24 mouse cellular contexts compared by ENCODE assay signal in genomic region chr2:102999153-102999575, GRCm38 (mm10).
A peak's percentile ranks its signal among the peaks of the same experiment; 100 is the strongest.
DNase-seq lines count a peak whose midpoint lies in the region; ATAC-seq and TF ChIP-seq lines count a peak whose summit lies in the region.
"Had no signal": no experiment of that assay in that cellular context is flagged by ENCODE, and none has a peak within 500 bp of the region (broad histone marks: within the 10 kb centered on the region; RNA-seq: fewer than 3 reads in every experiment).

No protein-coding gene starts in this region.

- H3K27ac ChIP-seq in spleen, adult 2 months (ENCODE audit: insufficient read depth, low read length), result no peak overlapping the region
- H3K27ac ChIP-seq in CH12.LX (ENCODE audit: insufficient read depth, low read depth), result peak overlapping the region; percentile 90
- H3K27ac ChIP-seq: hindbrain, postnatal 0 days; limb, embryonic 15.5 days; liver, embryonic 15.5 days; midbrain, embryonic 12.5 days; neural tube, embryonic 12.5 days had no signal

- H3K79me2 ChIP-seq in CH12.LX (replicated peaks; ENCODE audit: control insufficient read depth, extremely low read depth, insufficient read depth, poor library complexity, severe bottlenecking), result no peaks in the 10 kb centered on the region

- ATAC-seq in inflammation-experienced regulatory T-cells, adult 6 months, result peak; percentile 93
- ATAC-seq: forebrain, embryonic 14.5 days; hindbrain, postnatal 0 days had no signal

- no peak for TF ChIP-seq CTCF in spleen, adult 2 months (IDR thresholded peaks at IDR 0.05; ENCODE audit: extremely low read depth, insufficient read depth, insufficient read length, insufficient replicate concordance)
- TF ChIP-seq CTCF in CH12.LX (conservative IDR thresholded peaks at IDR 0.05 in 1 of 2, IDR thresholded peaks at IDR 0.05 in 1 of 2; ENCODE audit: low read depth in 2 of 2, low read length in 2 of 2), result no peak

- TF ChIP-seq RAD21 in CH12.LX (IDR thresholded peaks at IDR 0.05; ENCODE audit: low read depth, low read length), result no peak

- DNase-seq in spleen, adult 2 months (ENCODE audit: low read depth in 1 of 2, low spot score in 2 of 2), result peak; percentile 19 to 34
- DNase-seq in spleen, postnatal 14 days (ENCODE audit: low spot score in 2 of 2), result no peak
- peak; percentile 80 for DNase-seq in CH12.LX (ENCODE audit: extremely low read depth)
- peak; percentile 41 to 48 for DNase-seq in natural killer cell, adult 2 months (ENCODE audit: low spot score in 2 of 2)
- no peak for DNase-seq in c-Kit-positive CD71-positive TER-119-positive erythroid progenitor cells, embryonic 14.5 days (ENCODE audit: low spot score)
- DNase-seq in gastrocnemius, adult 18-20 months (ENCODE audit: low spot score), result no peak
- DNase-seq in cerebellum, adult 8-10 months, result no peak
- DNase-seq: adrenal gland, postnatal 36 days; cerebellum, adult 11 months; cerebellum, postnatal 25 days; kidney, adult 11 months; left cerebral cortex, postnatal 4 days; lung, postnatal 36 days; retina, postnatal 1 day; thymus, postnatal 25 days had no signal

- 8% methylated on average over 6 of the region's 6 CpGs for WGBS in spleen, adult 2 months

- peaks cover 9% of the 10 kb centered on the region for H3K4me1 ChIP-seq in spleen, adult 2 months (ENCODE audit: control insufficient read depth, insufficient read depth, insufficient read length)
- peaks cover 23 to 39% of the 10 kb centered on the region in 2 experiments for H3K4me1 ChIP-seq in CH12.LX (ENCODE audit: control insufficient read depth in 1 of 2, insufficient read depth in 2 of 2)
- H3K4me1 ChIP-seq: liver, embryonic 15.5 days had no signal

- peak; percentile 70 for TF ChIP-seq EP300 in CH12.LX (IDR thresholded peaks at IDR 0.05; ENCODE audit: low read length)

- dilution Hi-C loops in CH12.LX (cut with MboI; ENCODE audit: extremely low pct_ligation_motif_present, extremely low pct_unique_long_range_greater_than_20kb, low sequenced_read_pairs), result no loop called here

- H3K9ac ChIP-seq in CH12.LX (ENCODE audit: insufficient read depth, low read depth), result no peak overlapping the region
- H3K9ac ChIP-seq: limb, embryonic 15.5 days; liver, embryonic 15.5 days; lung, embryonic 15.5 days; midbrain, embryonic 12.5 days; neural tube, embryonic 12.5 days had no signal

- H3K36me3 ChIP-seq in spleen, adult 2 months (ENCODE audit: control insufficient read depth, insufficient read depth, low read length), result no peaks in the 10 kb centered on the region
- H3K36me3 ChIP-seq in CH12.LX (replicated peaks in 1 of 2; ENCODE audit: control insufficient read depth in 1 of 2, insufficient read depth in 1 of 2, low read length in 1 of 2), result no peaks in the 10 kb centered on the region
- H3K36me3 ChIP-seq: limb, embryonic 15.5 days; liver, embryonic 15.5 days; lung, embryonic 15.5 days; midbrain, embryonic 12.5 days; neural tube, embryonic 12.5 days had no signal

- H3K4me3 ChIP-seq in spleen, adult 2 months (ENCODE audit: extremely low read depth, insufficient read depth, insufficient read length), result no peak overlapping the region
- no peak overlapping the region for H3K4me3 ChIP-seq in CH12.LX (replicated peaks in 1 of 3; ENCODE audit: low read depth in 2 of 3, low read length in 2 of 3, poor library complexity in 1 of 3)
- H3K4me3 ChIP-seq: limb, embryonic 15.5 days; liver, embryonic 15.5 days; lung, embryonic 15.5 days; midbrain, embryonic 12.5 days; neural tube, embryonic 12.5 days had no signal

- H3K9me3 ChIP-seq in CH12.LX (replicated peaks; ENCODE audit: low read length), result no peaks in the 10 kb centered on the region
- H3K9me3 ChIP-seq: limb, embryonic 15.5 days; liver, embryonic 15.5 days; lung, embryonic 15.5 days; midbrain, embryonic 12.5 days; neural tube, embryonic 12.5 days had no signal

- in situ Hi-C loops in CH12.LX (cut with MboI; ENCODE audit: low pct_ligation_motif_present, low pct_unique_long_range_greater_than_20kb, low sequenced_read_pairs), result no loop called here

- H3K4me2 ChIP-seq in CH12.LX (ENCODE audit: insufficient read depth, low read depth, poor library complexity, severe bottlenecking), result peak overlapping the region; percentile 86
- H3K4me2 ChIP-seq: heart, embryonic 11.5 days; limb, embryonic 15.5 days; liver, embryonic 15.5 days; lung, embryonic 15.5 days; midbrain, embryonic 12.5 days; neural tube, embryonic 12.5 days had no signal

- no peaks in the 10 kb centered on the region for H3K27me3 ChIP-seq in spleen, adult 2 months (ENCODE audit: control insufficient read depth, insufficient read depth, low read length)
- no peaks in the 10 kb centered on the region for H3K27me3 ChIP-seq in CH12.LX (replicated peaks)
- H3K27me3 ChIP-seq: limb, embryonic 15.5 days; liver, embryonic 15.5 days; lung, embryonic 15.5 days; midbrain, embryonic 12.5 days; neural tube, embryonic 12.5 days had no signal

- TF ChIP-seq POLR2A in spleen, adult 2 months (IDR thresholded peaks at IDR 0.05; ENCODE audit: low read depth, low read length), result no peak
- TF ChIP-seq POLR2A in CH12.LX (IDR thresholded peaks at IDR 0.05; ENCODE audit: low read depth, low read length), result no peak

TF ChIP-seq in CH12.LX, 34 proteins besides CTCF, POLR2A, EP300 and RAD21:
- no peak for TF ChIP-seq MYC (IDR thresholded peaks at IDR 0.05; ENCODE audit: low read depth, low read length)
- TF ChIP-seq ELF1 (IDR thresholded peaks at IDR 0.05; ENCODE audit: low read depth, low read length), result no peak
- TF ChIP-seq MXI1 (IDR thresholded peaks at IDR 0.05; ENCODE audit: low read depth, low read length), result no peak
- TF ChIP-seq E2F4 (IDR thresholded peaks at IDR 0.05; ENCODE audit: insufficient replicate concordance, low read depth, low read length), result no peak
- TF ChIP-seq SMC3 (IDR thresholded peaks at IDR 0.05; ENCODE audit: low read depth, low read length), result no peak
- peak; percentile 65 for TF ChIP-seq BHLHE40 (IDR thresholded peaks at IDR 0.05; ENCODE audit: low read depth, low read length)
- TF ChIP-seq USF2 (conservative IDR thresholded peaks at IDR 0.05; ENCODE audit: low read depth, low read length), result no peak
- TF ChIP-seq NELFE (IDR thresholded peaks at IDR 0.05; ENCODE audit: low read depth, low read length), result no peak
- no peak for TF ChIP-seq JUND (conservative IDR thresholded peaks at IDR 0.05; ENCODE audit: low read depth, low read length)
- no peak for TF ChIP-seq POLR2AphosphoS2 (IDR thresholded peaks at IDR 0.05; ENCODE audit: low read depth, low read length)
- TF ChIP-seq PAX5 (IDR thresholded peaks at IDR 0.05; ENCODE audit: low read length), result no peak
- peak; percentile 70; the same call in 1 of the 2 replicates for TF ChIP-seq TCF12 (IDR thresholded peaks at IDR 0.05; ENCODE audit: low read depth, low read length)
- no peak for TF ChIP-seq JUN (IDR thresholded peaks at IDR 0.05; ENCODE audit: insufficient read depth, low read depth, low read length)
- TF ChIP-seq CHD2 (IDR thresholded peaks at IDR 0.05; ENCODE audit: low read length), result peak; percentile 35; the same call in 1 of the 2 replicates
- TF ChIP-seq NRF1 (IDR thresholded peaks at IDR 0.05; ENCODE audit: low read depth, low read length), result no peak
- peak; percentile 73 for TF ChIP-seq IRF4 (IDR thresholded peaks at IDR 0.05; ENCODE audit: low read depth, low read length)
- TF ChIP-seq UBTF (IDR thresholded peaks at IDR 0.05; ENCODE audit: low read depth, low read length), result no peak
- TF ChIP-seq CHD1 (IDR thresholded peaks at IDR 0.05; ENCODE audit: low read depth, low read length), result peak; percentile 40
- TF ChIP-seq SIN3A (IDR thresholded peaks at IDR 0.05; ENCODE audit: low read length), result peak; percentile 23; the same call in 1 of the 2 replicates
- TF ChIP-seq TBP (conservative IDR thresholded peaks at IDR 0.05; ENCODE audit: low read depth, low read length), result 0 out of 2 replicates have a peak, but pooled peaks have one; percentile 45
- no peak for TF ChIP-seq USF1 (IDR thresholded peaks at IDR 0.05; ENCODE audit: low read depth, low read length)
- TF ChIP-seq ETS1 (conservative IDR thresholded peaks at IDR 0.05; ENCODE audit: low read depth, low read length), result peak; percentile 96
- TF ChIP-seq KAT2A (IDR thresholded peaks at IDR 0.05; ENCODE audit: insufficient replicate concordance, low read length), result no peak
- no peak for TF ChIP-seq HCFC1 (IDR thresholded peaks at IDR 0.05; ENCODE audit: low read depth, low read length)
- TF ChIP-seq ZKSCAN1 (IDR thresholded peaks at IDR 0.05; ENCODE audit: borderline replicate concordance, low read depth, low read length), result no peak
- TF ChIP-seq MAX (IDR thresholded peaks at IDR 0.05; ENCODE audit: low read length), result no peak; the same call in 1 of the 2 replicates
- no peak for TF ChIP-seq MAZ (IDR thresholded peaks at IDR 0.05; ENCODE audit: low read depth, low read length)
- peak; percentile 91 for TF ChIP-seq ZNF384 (IDR thresholded peaks at IDR 0.05; ENCODE audit: low read depth, low read length)
- TF ChIP-seq MAFK (IDR thresholded peaks at IDR 0.05; ENCODE audit: insufficient replicate concordance, low read length), result no peak
- peak; percentile 69; the same call in 1 of the 2 replicates for TF ChIP-seq RCOR1 (conservative IDR thresholded peaks at IDR 0.05; ENCODE audit: low read depth, low read length)
- no peak for TF ChIP-seq GABPA (IDR thresholded peaks at IDR 0.05; ENCODE audit: insufficient replicate concordance, low read depth, low read length)
- peak; percentile 96 for TF ChIP-seq MEF2A (IDR thresholded peaks at IDR 0.05; ENCODE audit: borderline replicate concordance, low read depth, low read length)
- TF ChIP-seq ZMIZ1 (IDR thresholded peaks at IDR 0.05; ENCODE audit: low read depth, low read length), result no peak
- TF ChIP-seq ZC3H11A (IDR thresholded peaks at IDR 0.05; ENCODE audit: low read depth, low read length), result no peak

Comparison
In these comparisons a context has a peak if more than half of its experiments do, and no peak if none do; other contexts are left out.
1. DNase-seq: peak in spleen, adult 2 months (2 of 2), CH12.LX (single experiment) and natural killer cell, adult 2 months (2 of 2); none in spleen, postnatal 14 days (0 of 2), c-Kit-positive CD71-positive TER-119-positive erythroid progenitor cells, embryonic 14.5 days (single experiment), gastrocnemius, adult 18-20 months (single experiment) and cerebellum, adult 8-10 months (single experiment).